Mouse (Mus musculus) adrenal gland (tissue): Measurements from ENCODE around the gene Gm10130.
"Not testable (repeated sequence)": the region's sequence is repeated elsewhere in the genome, so short reads cannot be mapped to it uniquely, and the experiment has no call there.

ENCODE experiments used
- intact Hi-C: fragments of 180-260 bp; cut with DNase I; formaldehyde crosslinking; loops from one replicate; pipeline ENCODE4 v1.15.1; 2025
- long read RNA-seq, 2 experiments: library from polyadenylated mRNA; unstranded; transcript quantifications; one replicate each; pipeline ENCODE4 v2.0.0; 2020; ENCODE audit warnings: borderline replicate concordance in 1 of 2; ENCODE audit not compliant: insufficient replicate concordance in 1 of 2

Gene Gm10130
- long read RNA-seq, experiment 1, partial matches to known transcripts, result 0 of 6 reads
- long read RNA-seq, experiment 1, other reads (novel, unspliced or antisense), result 6 of 6 reads
- long read RNA-seq, experiment 2, partial matches to known transcripts, result 0 of 6 reads
- long read RNA-seq, experiment 2, other reads (novel, unspliced or antisense), result 6 of 6 reads

GRCm38 (mm10) chr2:150323402-150323801, at the start of gene Gm10130:
Gene Gm10130 (plus strand): TSS chr2:150323702.
- intact Hi-C loops, result loop anchor here (10.0 kb wide), 1 partner anchor 79 kb away; no protein-coding TSS in a partner anchor

GRCm38 (mm10) chr2:150293669-150294068, 29.8 kb upstream of the Gm10130 start:
- intact Hi-C loops, result no loop called here

- intact Hi-C loops, result no loop called here
Observed at GRCm38 (mm10) chr2:150299096-150299495, 24.4 kb upstream of the Gm10130 start.

GRCm38 (mm10) chr2:150307183-150307773, 16.2 kb upstream of the Gm10130 start:
- intact Hi-C loops, result no loop called here

- intact Hi-C loops, result not testable (repeated sequence)
Observed at GRCm38 (mm10) chr2:150310952-150311884, 12.3 kb upstream of the Gm10130 start.

DNA sequence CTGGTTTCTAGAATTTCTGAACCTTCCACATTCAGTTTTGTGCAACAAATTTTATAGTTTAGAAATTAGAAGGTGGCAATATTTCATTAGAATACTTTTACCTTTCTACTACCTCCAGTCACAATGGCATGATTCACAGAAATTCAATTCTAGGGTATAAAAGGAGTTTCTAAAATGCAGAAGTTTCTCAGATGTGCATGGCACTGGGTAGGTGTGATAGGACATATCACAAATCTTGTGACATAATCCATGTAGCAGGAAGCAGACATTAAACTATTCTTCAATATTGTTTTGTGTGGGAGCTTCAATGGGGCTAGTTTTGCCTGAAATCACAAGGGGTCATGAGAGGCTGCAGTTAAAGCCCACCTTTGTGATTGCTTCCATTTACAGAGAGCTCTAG, 7.4 kb upstream of the Gm10130 start:
- intact Hi-C loops, result no loop called here

DNA sequence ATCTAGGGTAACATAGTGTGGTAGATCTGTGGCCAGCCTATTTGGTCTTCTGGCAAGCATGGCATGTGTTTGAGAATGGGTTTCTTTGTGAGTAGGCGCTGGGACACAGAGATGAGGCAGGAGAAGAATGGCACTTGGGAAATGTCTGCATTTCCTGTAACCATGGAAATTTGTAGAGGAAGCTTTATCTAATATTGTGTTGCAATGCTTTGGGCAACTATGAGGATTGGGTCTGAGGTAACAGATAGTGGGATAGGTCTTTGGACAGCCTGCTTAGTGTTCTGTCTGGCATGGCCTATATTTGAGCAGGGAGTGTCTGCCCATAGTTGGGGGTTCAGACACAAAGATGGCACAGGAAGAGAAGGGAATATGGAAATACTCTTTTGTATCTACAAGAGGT, 4.5 kb upstream of the Gm10130 start:
- intact Hi-C loops, result no loop called here

GRCm38 (mm10) chr2:150357136-150357535, 33.6 kb downstream of the Gm10130 start:
- intact Hi-C loops, result not testable (repeated sequence)

GRCm38 (mm10) chr2:150362113-150362877, 38.8 kb downstream of the Gm10130 start, which contains the start of gene 3300002I08Rik:
Gene 3300002I08Rik (minus strand): TSS chr2:150362765.
- intact Hi-C loops, result not testable (repeated sequence)

DNA sequence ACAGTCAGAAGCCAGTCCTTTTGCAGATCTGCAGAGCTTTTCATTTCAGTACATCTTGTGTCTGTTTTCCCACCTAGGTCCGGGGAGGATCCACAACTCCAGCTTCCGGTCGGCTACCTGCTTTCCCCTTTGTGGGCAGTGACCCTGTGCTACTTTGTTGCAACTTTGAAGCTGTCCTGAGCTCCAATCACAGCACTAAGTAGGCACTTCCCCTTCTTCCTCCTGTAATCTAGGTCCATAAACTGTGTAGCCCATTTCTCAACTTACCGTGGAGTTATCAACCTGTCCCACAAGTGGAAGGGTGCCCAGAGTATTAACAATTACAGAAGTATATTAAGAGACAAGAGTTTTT, 39.4 kb downstream of the Gm10130 start:
- intact Hi-C loops, result no loop called here

- intact Hi-C loops, result not testable (repeated sequence)
Observed at GRCm38 (mm10) chr2:150385553-150386106, 62.1 kb downstream of the Gm10130 start.

- intact Hi-C loops, result no loop called here
Observed at GRCm38 (mm10) chr2:150390198-150390597, 66.7 kb downstream of the Gm10130 start.

DNA sequence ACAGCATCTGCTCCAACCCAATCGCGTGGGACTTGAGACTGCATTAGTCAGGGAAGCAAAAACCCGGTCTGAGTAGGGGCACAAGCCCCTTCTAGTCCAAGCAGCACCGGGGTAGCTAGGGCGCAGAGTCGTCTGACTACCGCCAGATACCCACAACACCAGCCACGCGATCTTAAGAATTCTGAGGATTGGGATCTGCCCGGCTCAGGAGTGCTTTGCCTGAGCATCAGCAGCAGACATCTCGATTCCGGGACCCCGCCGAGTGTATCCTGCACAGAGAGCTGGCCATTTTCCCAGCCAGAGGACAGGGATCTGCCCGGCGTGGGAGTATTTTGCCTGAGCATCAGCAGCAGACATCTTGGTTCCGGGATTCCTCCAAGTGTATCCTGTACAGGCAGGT, 88.6 kb downstream of the Gm10130 start:
- intact Hi-C loops, result not testable (repeated sequence)
